Mouse (Mus musculus) hindbrain, embryonic 16.5 days (tissue): ENCODE results near the gene Dhx16. TPM values are rescaled to one million over a fixed set of nuclear protein-coding genes. Genes with fewer than 3 reads are reported as not detected.

ENCODE experiments used
- ATAC-seq: fragments of 200-750 bp; cut with Nextera tagmentation; 2 replicates; pipeline ENCODE4 v1.8.0; 2017; ENCODE audit warnings: moderate TSS enrichment, moderate library complexity
- H3K27ac ChIP-seq: fragments of 300-500 bp; sonication (generic); 2 replicates; pipeline ENCODE4 v1.5.1; 2014; ENCODE audit warnings: low read depth, mild to moderate bottlenecking, control low read depth, low read length, moderate library complexity
- H3K27me3 ChIP-seq: fragments of 300-500 bp; sonication (generic); replicated peaks from 2 replicates; pipeline ENCODE4 v1.6.1; 2014; ENCODE audit warnings: low read length; ENCODE audit not compliant: control insufficient read depth, insufficient read depth
- H3K36me3 ChIP-seq: fragments of 300-500 bp; sonication (generic); 2 replicates; pipeline ENCODE4 v1.6.1; 2014; ENCODE audit warnings: mild to moderate bottlenecking, low read length, moderate library complexity, mixed read lengths; ENCODE audit not compliant: control insufficient read depth, insufficient read depth
- H3K4me1 ChIP-seq: fragments of 300-500 bp; sonication (generic); 2 replicates; pipeline ENCODE4 v1.6.1; 2014; ENCODE audit warnings: low read depth, low read length; ENCODE audit not compliant: control insufficient read depth, insufficient read depth
- H3K4me2 ChIP-seq: fragments of 300-500 bp; sonication (generic); 2 replicates; pipeline ENCODE4 v1.6.1; 2014; ENCODE audit warnings: mild to moderate bottlenecking, low read length, control low read depth, moderate library complexity
- H3K4me3 ChIP-seq: fragments of 300-500 bp; sonication (generic); 2 replicates; pipeline ENCODE4 v1.5.1; 2014; ENCODE audit warnings: mild to moderate bottlenecking, low read length, control low read depth, moderate library complexity
- H3K9ac ChIP-seq: fragments of 300-500 bp; sonication (generic); 2 replicates; pipeline ENCODE4 v1.6.1; 2014; ENCODE audit warnings: low read depth, mild to moderate bottlenecking, control low read depth, low read length, moderate library complexity
- H3K9me3 ChIP-seq: fragments of 300-500 bp; sonication (generic); 2 replicates; pipeline ENCODE4 v1.6.1; 2014; ENCODE audit warnings: mild to moderate bottlenecking, low read length, moderate library complexity; ENCODE audit not compliant: control insufficient read depth
- WGBS: fragments of 180-500 bp; shearing (Covaris S2); extraction: QIAGEN DNeasy Blood & Tissue Kit; methylation state at CpG from one replicate; pipeline ENCODE4 v1.1.7; 2014; 5-methylcytosine and 5-hydroxymethylcytosine counted together
- polyA plus RNA-seq: library from polyadenylated mRNA; unstranded; fragments of >200 nt; fragmentation: Nextera tagmentation; extraction: Ambion mirVana; gene quantifications from 2 replicates; pipeline ENCODE4 v1.2.1, GENCODE M21; 2015

Gene Dhx16
- polyA plus RNA-seq, 1 experiment from 2014 or later = 25.0 TPM

DNA sequence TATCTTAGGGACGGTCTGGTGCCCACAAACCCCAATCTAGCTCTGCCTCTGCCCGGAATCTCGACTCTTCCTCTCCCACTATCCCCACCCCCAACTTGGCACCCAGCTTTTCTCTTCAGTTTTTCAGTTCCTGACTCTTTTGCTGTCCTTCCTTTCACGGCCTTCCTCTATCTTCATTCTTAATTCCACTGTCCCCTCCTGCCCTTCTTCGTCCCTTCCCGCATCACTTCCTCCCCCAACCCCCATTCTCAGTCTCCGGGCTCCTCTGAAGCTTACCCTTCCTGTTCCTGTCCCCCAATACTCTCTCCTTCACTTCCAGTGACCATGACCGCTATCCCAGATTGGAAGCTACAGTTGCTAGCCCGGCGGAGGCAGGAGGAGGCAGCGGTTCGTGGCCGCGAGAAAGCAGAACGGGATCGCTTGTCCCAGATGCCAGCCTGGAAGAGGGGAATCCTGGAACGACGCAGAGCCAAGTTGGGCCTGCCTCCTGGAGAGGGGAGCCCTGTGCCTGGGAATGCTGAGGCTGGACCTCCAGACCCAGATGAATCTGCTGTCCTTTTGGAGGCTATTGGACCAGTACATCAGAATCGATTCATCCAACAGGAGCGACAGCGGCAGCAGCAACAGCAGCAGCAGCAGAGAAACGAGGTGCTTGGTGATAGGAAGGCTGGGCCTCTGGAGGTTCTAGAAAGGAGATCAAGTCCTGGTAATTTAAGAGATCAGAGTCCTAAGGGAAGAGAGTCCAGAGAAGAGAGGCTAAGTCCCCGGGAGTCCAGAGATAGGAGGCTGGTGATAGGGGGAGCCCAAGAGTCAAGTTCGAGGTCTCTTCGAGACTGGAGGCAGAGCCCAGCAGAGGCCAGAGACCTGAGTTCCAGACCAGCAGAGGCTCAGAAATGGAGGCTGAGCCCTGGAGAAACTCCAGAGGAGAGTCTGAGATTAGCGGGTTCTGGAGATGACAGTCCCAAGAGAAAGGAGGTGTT, 12.4 kb upstream of the Dhx16 start:
- 5% methylated on average over 26 of the region's 26 CpGs for WGBS

GRCm38 (mm10) chr17:35868165-35868820, 11.3 kb upstream of the Dhx16 start:
- H3K4me3 ChIP-seq = peak overlapping the region; percentile 74
- peaks cover 48% of the 10 kb centered on the region for H3K4me1 ChIP-seq
- H3K9ac ChIP-seq = peak overlapping the region; percentile 95
- no peaks in the 10 kb centered on the region for H3K27me3 ChIP-seq
- peak overlapping the region; percentile 54 for H3K27ac ChIP-seq
- peak overlapping the region; percentile 95 for H3K4me2 ChIP-seq
- 0 out of 2 replicates have a peak, but pooled peaks have one; percentile 5 for ATAC-seq
- 22% methylated on average over 8 of the region's 17 CpGs for WGBS
- H3K9me3 ChIP-seq = no peaks in the 10 kb centered on the region
- peaks cover 4% of the 10 kb centered on the region for H3K36me3 ChIP-seq

More for the DNA sequence above, 12.4 kb upstream of the Dhx16 start:
- Histone ChIP-seq H3K4me2 (peak overlapping the region; percentile 95), H3K9me3 (no peaks in the 10 kb centered on the region), H3K36me3 (peaks cover 4% of the 10 kb centered on the region), H3K4me1 (peaks cover 43% of the 10 kb centered on the region), H3K9ac (peak overlapping the region; percentile 95), H3K27ac (peak overlapping the region; percentile 98), H3K27me3 (no peaks in the 10 kb centered on the region), H3K4me3 (peak overlapping the region; percentile 74)
- ATAC-seq = no peak

GRCm38 (mm10) chr17:35868961-35869345, 10.7 kb upstream of the Dhx16 start:
- Histone ChIP-seq H3K27ac (peak overlapping the region; percentile 4; the same call in 1 of the 2 replicates), H3K27me3 (no peaks in the 10 kb centered on the region), H3K4me1 (peaks cover 52% of the 10 kb centered on the region), H3K9me3 (no peaks in the 10 kb centered on the region), H3K36me3 (peaks cover 4% of the 10 kb centered on the region), H3K9ac (peak overlapping the region; percentile 95), H3K4me2 (peak overlapping the region; percentile 95), H3K4me3 (peak overlapping the region; percentile 74)
- no peak for ATAC-seq
- 6% methylated on average over 6 of the region's 7 CpGs for WGBS

DNA sequence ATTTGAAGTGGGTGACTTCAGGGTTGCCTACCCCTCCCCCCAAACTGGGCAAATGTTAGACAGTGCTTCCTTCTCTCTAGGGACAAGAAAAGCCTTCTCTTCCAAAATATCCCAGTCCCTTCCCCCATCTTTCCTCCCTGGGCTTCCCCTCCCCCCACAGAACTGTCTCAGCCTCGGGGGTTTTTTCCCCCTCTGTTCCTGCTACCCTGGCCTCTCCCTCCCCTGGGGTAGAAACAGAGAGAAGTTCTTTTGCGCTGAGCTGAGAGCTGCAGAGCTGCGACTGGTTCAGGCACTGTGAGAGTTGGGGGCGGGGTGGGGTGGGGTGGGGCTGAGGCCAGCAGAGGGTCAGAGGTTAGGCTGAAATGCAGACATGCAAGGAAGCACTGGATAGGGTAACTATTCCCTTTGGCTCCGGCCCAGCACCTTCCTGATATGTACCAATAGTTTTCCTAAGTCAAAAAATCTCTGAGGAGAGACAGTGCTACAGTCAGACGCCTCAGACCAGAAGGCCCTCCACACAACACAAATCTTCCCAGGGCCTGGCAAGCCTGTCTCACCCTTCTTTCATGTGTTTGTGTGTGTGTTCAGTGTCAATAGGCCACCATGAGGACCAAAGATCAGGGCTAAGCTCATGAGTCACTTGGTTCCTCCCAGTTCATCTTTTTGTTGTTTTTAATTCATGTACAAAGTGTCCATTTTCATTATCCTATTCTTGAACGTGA, 10.1 kb upstream of the Dhx16 start:
- Histone ChIP-seq H3K27ac (peak overlapping the region; percentile 60), H3K4me1 (peaks cover 50% of the 10 kb centered on the region), H3K27me3 (no peaks in the 10 kb centered on the region), H3K36me3 (peaks cover 4% of the 10 kb centered on the region), H3K4me2 (peak overlapping the region; percentile 95), H3K4me3 (peak overlapping the region; percentile 74), H3K9me3 (no peaks in the 10 kb centered on the region), H3K9ac (peak overlapping the region; percentile 95)
- 5% methylated on average over 7 of the region's 7 CpGs for WGBS
- no peak for ATAC-seq

DNA sequence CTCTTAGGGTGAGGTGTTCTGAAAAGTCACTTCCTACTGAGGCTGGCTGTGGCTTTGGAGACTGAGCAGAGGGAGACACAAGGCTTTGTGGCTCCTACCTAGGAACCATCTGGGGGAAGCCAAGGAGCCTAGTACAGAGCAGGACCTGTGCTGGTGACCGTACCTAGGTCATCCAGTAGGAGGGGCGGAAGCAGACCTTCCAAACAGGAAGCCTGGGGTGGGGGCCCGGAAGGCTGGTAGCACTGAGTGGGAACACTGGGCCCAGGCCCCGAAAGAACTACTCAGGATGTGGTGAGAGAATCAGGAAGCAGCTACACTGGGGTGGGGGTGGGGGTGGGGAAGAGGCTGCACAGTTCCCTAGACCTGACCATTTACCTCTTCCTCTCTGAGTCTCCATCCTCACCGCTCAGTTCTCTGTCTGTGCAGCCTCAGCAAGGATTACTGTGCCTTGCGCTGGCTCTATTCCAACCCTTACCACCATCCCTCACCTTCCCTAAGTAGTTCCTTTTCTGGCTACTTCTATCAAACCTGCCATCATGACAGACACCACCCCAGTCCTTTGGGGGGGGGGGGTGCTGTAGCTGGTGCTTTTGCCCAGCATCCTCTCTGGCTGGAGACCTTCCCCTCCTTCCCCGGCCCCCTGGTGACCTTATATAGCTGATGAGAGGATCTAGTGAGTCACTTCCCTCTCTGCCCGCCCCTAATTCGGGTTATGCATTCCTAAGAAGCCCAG, 9.3 kb upstream of the Dhx16 start:
- peak overlapping the region; percentile 3; the same call in 1 of the 2 replicates for H3K27ac ChIP-seq
- no peak for ATAC-seq
- peaks cover 8% of the 10 kb centered on the region for H3K36me3 ChIP-seq
- peaks cover 43% of the 10 kb centered on the region for H3K4me1 ChIP-seq
- peak overlapping the region; percentile 74 for H3K4me3 ChIP-seq
- WGBS = 65% methylated on average over 9 of the region's 9 CpGs
- no peaks in the 10 kb centered on the region for H3K27me3 ChIP-seq
- no peaks in the 10 kb centered on the region for H3K9me3 ChIP-seq
- H3K4me2 ChIP-seq = peak overlapping the region; percentile 95
- peak overlapping the region; percentile 95 for H3K9ac ChIP-seq

DNA sequence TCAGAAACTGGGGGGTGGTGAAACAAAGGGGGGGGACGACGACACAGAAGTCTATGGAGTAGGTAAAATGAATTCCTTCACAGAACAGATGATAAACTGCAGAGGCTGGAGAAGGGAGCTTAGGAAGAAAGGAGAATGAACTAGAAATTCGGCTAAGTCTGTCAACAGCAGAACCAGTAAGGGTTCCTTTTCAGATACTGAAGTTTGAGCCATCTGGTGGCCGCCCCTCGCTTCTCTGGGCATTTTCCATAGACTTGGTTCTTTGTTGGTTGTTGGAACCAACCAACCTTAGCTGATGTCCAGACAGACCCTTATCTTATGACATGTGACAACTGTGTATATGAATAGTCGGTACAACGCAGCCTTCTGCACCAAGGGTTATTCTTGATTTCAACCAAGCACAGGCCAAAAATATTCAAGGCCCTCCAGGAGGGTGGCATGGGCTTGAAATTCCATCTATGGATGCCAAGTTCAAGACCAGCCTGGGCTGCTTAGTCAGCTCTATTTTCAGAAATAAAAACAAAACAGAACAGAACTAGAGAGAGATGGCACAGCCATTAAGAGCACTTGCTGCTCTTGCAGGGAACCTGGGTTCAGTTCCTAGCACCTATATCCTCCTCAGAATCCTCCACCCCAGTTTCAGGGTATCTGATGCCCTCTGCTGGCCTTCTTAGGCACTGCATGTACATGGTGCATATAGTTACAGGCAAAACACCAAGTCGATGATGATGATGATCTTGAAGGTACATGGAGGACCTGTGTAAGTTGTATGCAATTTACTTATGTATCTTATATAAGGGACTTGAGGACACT, 8.5 kb upstream of the Dhx16 start:
- no peak for ATAC-seq
- Histone ChIP-seq H3K4me1 (peaks cover 43% of the 10 kb centered on the region), H3K9ac (peak overlapping the region; percentile 5; the same call in 1 of the 2 replicates), H3K27ac (no peak overlapping the region; the same call in 1 of the 2 replicates), H3K4me2 (peak overlapping the region; percentile 95), H3K36me3 (peaks cover 12% of the 10 kb centered on the region), H3K27me3 (no peaks in the 10 kb centered on the region), H3K9me3 (no peaks in the 10 kb centered on the region), H3K4me3 (peak overlapping the region; percentile 74)
- WGBS = 84% methylated on average over 8 of the region's 8 CpGs

GRCm38 (mm10) chr17:35873774-35874519, 5.7 kb upstream of the Dhx16 start:
- no peak overlapping the region for H3K9ac ChIP-seq
- H3K9me3 ChIP-seq = no peaks in the 10 kb centered on the region
- WGBS = 35% methylated on average over 21 of the region's 21 CpGs
- no peak overlapping the region for H3K4me3 ChIP-seq
- H3K36me3 ChIP-seq = peaks cover 15% of the 10 kb centered on the region
- H3K4me2 ChIP-seq = peak overlapping the region; percentile 4; the same call in 1 of the 2 replicates
- H3K4me1 ChIP-seq = peaks cover 29% of the 10 kb centered on the region
- 0 out of 2 replicates have a peak, but pooled peaks have one; percentile 6 for ATAC-seq
- no peak overlapping the region for H3K27ac ChIP-seq
- no peaks in the 10 kb centered on the region for H3K27me3 ChIP-seq
